Mouse (Mus musculus) kidney, embryonic 16.5 days (tissue): ENCODE data around the gene Prl3d1. TPM values are rescaled to one million over a fixed set of nuclear protein-coding genes. Genes with fewer than 3 reads are reported as not detected.
"Not testable (repeated sequence)": the region's sequence is repeated elsewhere in the genome, so short reads cannot be mapped to it uniquely, and the experiment has no call there.

Source experiments
- ATAC-seq: fragments of 200-750 bp; cut with Nextera tagmentation; 2 replicates; pipeline ENCODE4 v1.8.0; 2017; ENCODE audit warnings: moderate TSS enrichment; ENCODE audit not compliant: low FRiP score, low TSS enrichment
- H3K27ac ChIP-seq: fragments of 300-500 bp; sonication (generic); 2 replicates; pipeline ENCODE4 v1.5.1; 2014; ENCODE audit warnings: low read length
- H3K27me3 ChIP-seq: fragments of 300-500 bp; sonication (generic); 2 replicates; pipeline ENCODE4 v1.6.1; 2014; ENCODE audit warnings: low read length, control low read depth, mixed read lengths; ENCODE audit not compliant: insufficient read depth
- H3K36me3 ChIP-seq: fragments of 300-500 bp; sonication (generic); 2 replicates; pipeline ENCODE4 v1.6.1; 2014; ENCODE audit warnings: low read length, control low read depth, mixed read lengths; ENCODE audit not compliant: insufficient read depth
- H3K4me1 ChIP-seq: fragments of 300-500 bp; sonication (generic); 2 replicates; pipeline ENCODE4 v1.6.1; 2014; ENCODE audit warnings: low read length, control low read depth, mixed read lengths; ENCODE audit not compliant: insufficient read depth
- H3K4me2 ChIP-seq: fragments of 300-500 bp; sonication (generic); replicated peaks from 2 replicates; pipeline ENCODE4 v1.6.1; 2014; ENCODE audit warnings: low read depth, low read length
- H3K4me3 ChIP-seq: fragments of 300-500 bp; sonication (generic); 2 replicates; pipeline ENCODE4 v1.5.1; 2014; ENCODE audit warnings: mild to moderate bottlenecking, low read length
- H3K9ac ChIP-seq: fragments of 300-500 bp; sonication (generic); replicated peaks from 2 replicates; pipeline ENCODE4 v1.6.1; 2014; ENCODE audit warnings: low read length
- H3K9me3 ChIP-seq: fragments of 300-500 bp; sonication (generic); 2 replicates; pipeline ENCODE4 v1.6.1; 2016; ENCODE audit warnings: low read length, control low read depth
- WGBS: fragments of 180-500 bp; shearing (Covaris S2); extraction: QIAGEN DNeasy Blood & Tissue Kit; methylation state at CpG from one replicate; pipeline ENCODE4 v1.1.7; 2014; 5-methylcytosine and 5-hydroxymethylcytosine counted together
- polyA plus RNA-seq: library from polyadenylated mRNA; unstranded; fragments of >200 nt; fragmentation: Nextera tagmentation; extraction: Ambion mirVana; gene quantifications from 2 replicates; pipeline ENCODE4 v1.2.1, GENCODE M21; 2015

Gene Prl3d1
- not detected in 2 replicates for polyA plus RNA-seq

GRCm38 (mm10) chr13:27093890-27094289 lies at the start of gene Prl3d1:
Gene Prl3d1 (plus strand): TSS chr13:27094190.
- H3K4me3 ChIP-seq, H3K4me1 ChIP-seq, H3K27ac ChIP-seq, H3K36me3 ChIP-seq, H3K9me3 ChIP-seq, ATAC-seq, H3K27me3 ChIP-seq, H3K4me2 ChIP-seq, H3K9ac ChIP-seq: not testable (repeated sequence)
- 95% methylated on average over 5 of the region's 5 CpGs for WGBS

GRCm38 (mm10) chr13:27057270-27057669 lies 36.7 kb upstream of the Prl3d1 start, which contains the start of gene Prl:
Gene Prl (plus strand): TSS chr13:27057570.
- no peaks in the 10 kb centered on the region for H3K4me1 ChIP-seq
- H3K27me3 ChIP-seq = no peaks in the 10 kb centered on the region
- no peaks in the 10 kb centered on the region for H3K36me3 ChIP-seq
- H3K9me3 ChIP-seq = no peaks in the 10 kb centered on the region
- H3K4me3 ChIP-seq = no peak within 1 kb of the TSS
- 90% methylated on average over 1 of the region's 1 CpGs for WGBS
- no peak within 1 kb of the TSS for H3K4me2 ChIP-seq
- no peak for ATAC-seq
- H3K27ac ChIP-seq = no peak within 1 kb of the TSS
- H3K9ac ChIP-seq = no peak within 1 kb of the TSS

GRCm38 (mm10) chr13:27059177-27059576 lies 34.8 kb upstream of the Prl3d1 start:
- Histone ChIP-seq H3K27me3 (no peaks in the 10 kb centered on the region), H3K27ac (no peak overlapping the region), H3K9ac (no peak overlapping the region), H3K9me3 (no peaks in the 10 kb centered on the region), H3K4me2 (no peak overlapping the region), H3K36me3 (no peaks in the 10 kb centered on the region), H3K4me3 (no peak overlapping the region), H3K4me1 (no peaks in the 10 kb centered on the region)
- ATAC-seq = no peak
- 84% methylated on average over 7 of the region's 7 CpGs for WGBS

DNA sequence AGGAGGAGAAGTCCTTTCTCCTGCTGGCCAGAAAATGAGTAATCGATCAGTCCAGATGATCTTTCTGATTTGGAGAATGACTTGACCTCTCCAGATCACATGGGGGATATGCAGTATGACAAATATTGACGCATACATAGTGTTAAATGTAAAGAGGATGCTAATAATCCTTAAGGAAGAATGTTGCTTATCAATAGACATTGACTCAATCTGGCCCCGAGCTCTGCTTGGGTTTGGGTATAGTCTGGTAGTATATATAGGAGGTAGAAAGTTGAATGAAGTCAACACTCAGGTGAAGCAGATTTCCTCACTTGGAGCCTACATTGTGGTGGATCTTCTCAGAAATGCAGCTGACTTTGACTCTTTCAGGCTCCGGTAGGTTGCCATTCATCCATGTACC lies 27.4 kb downstream of the Prl3d1 start, which contains the start of gene Prl3d2:
TSS of gene Prl3d2 (plus strand) at position 301 of the 400 bp plus-strand sequence.
- H3K9ac ChIP-seq, H3K36me3 ChIP-seq, H3K27me3 ChIP-seq, H3K4me3 ChIP-seq, H3K27ac ChIP-seq, ATAC-seq, H3K4me2 ChIP-seq, H3K9me3 ChIP-seq, H3K4me1 ChIP-seq: not testable (repeated sequence)
- WGBS = 90% methylated on average over 3 of the region's 4 CpGs

DNA sequence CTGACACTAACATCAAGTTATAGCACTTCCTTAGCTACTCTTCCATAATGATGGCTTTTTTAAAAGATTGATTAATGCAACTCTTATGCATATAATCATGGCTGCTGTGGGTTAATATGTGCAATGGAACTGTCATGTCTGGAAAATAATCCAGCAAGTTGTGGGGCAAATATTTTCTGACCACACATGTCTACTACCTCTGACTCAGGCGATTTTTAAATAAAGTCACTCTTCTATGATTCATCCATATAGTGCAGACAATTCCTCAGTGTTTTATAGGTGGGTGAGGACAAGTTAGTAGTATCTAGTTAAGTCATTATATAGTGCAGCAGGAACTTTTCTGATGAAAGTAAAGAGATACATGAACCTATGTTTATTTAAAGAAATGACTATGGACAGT lies 54.3 kb downstream of the Prl3d1 start:
- ATAC-seq = no peak
- H3K9ac ChIP-seq = no peak overlapping the region
- H3K4me3 ChIP-seq = no peak overlapping the region
- WGBS = 74% methylated on average over 1 of the region's 1 CpGs
- no peaks in the 10 kb centered on the region for H3K9me3 ChIP-seq
- H3K4me2 ChIP-seq = no peak overlapping the region
- H3K4me1 ChIP-seq = no peaks in the 10 kb centered on the region
- H3K36me3 ChIP-seq = no peaks in the 10 kb centered on the region
- no peaks in the 10 kb centered on the region for H3K27me3 ChIP-seq
- H3K27ac ChIP-seq = no peak overlapping the region

Other genes starting within 250 kb of the Prl3d1 start
- not detected in 2 replicates for gene Prl, start 36.6 kb upstream of the Prl3d1 start, polyA plus RNA-seq
- not detected in 2 replicates for gene Prl3d2, start 27.5 kb downstream of the Prl3d1 start, polyA plus RNA-seq
- gene Prl3d3, start 62.6 kb downstream of the Prl3d1 start, polyA plus RNA-seq = not detected in 2 replicates
- gene Prl3c1, start 102.5 kb downstream of the Prl3d1 start, polyA plus RNA-seq = not detected in 2 replicates
- 0.25 and 0.54 TPM in 2 replicates for gene Prl3b1, start 147.7 kb downstream of the Prl3d1 start, polyA plus RNA-seq
- gene Prl3a1, start 165.2 kb downstream of the Prl3d1 start, polyA plus RNA-seq = not detected in 2 replicates
- gene Prl6a1, start 218.4 kb downstream of the Prl3d1 start, polyA plus RNA-seq = not detected in 2 replicates